Mouse (Mus musculus): ENCODE data around the gene Cxcl10. TPM values are rescaled to one million over a fixed set of nuclear protein-coding genes. Genes with fewer than 3 reads are reported as not detected.

Gene Cxcl10
- polyA plus RNA-seq, 1 experiment from 2014 or later: 0.28 TPM

- Histone ChIP-seq H3K27ac (peak within 1 kb of the TSS; percentile 44; the same call in 1 of the 2 replicates), H3K27me3 (no peaks in the 10 kb centered on the region), H3K9me3 (no peaks in the 10 kb centered on the region), H3K4me3 (replicated peaks) (peak within 1 kb of the TSS; percentile 91), H3K4me1 (replicated peaks) (peaks cover 15% of the 10 kb centered on the region), H3K9ac (replicated peaks) (peak within 1 kb of the TSS; percentile 74), H3K36me3 (peaks cover 18% of the 10 kb centered on the region), H3K4me2 (replicated peaks) (peak within 1 kb of the TSS; percentile 84)
- peak; percentile 95 for ATAC-seq
- 3% methylated on average over 41 of the region's 41 CpGs for WGBS
Observed at GRCm38 (mm10) chr5:92309681-92310511, 38.8 kb downstream of the Cxcl10 start, which contains the start of gene Sdad1. Gene Sdad1 (minus strand): TSS chr5:92310479.

GRCm38 (mm10) chr5:92304291-92304690 lies 44.4 kb downstream of the Cxcl10 start:
- H3K27me3 ChIP-seq: no peaks in the 10 kb centered on the region
- no peak overlapping the region for H3K4me2 ChIP-seq (replicated peaks)
- ATAC-seq: no peak
- no peaks in the 10 kb centered on the region for H3K9me3 ChIP-seq
- no peak overlapping the region for H3K27ac ChIP-seq
- H3K4me1 ChIP-seq (replicated peaks): peaks cover 11% of the 10 kb centered on the region
- H3K4me3 ChIP-seq (replicated peaks): no peak overlapping the region
- WGBS: 88% methylated on average over 3 of the region's 3 CpGs
- H3K9ac ChIP-seq (replicated peaks): no peak overlapping the region
- peaks cover 71% of the 10 kb centered on the region for H3K36me3 ChIP-seq

- H3K27ac ChIP-seq: no peak overlapping the region
- no peak for ATAC-seq
- peaks cover 88% of the 10 kb centered on the region for H3K36me3 ChIP-seq
- H3K27me3 ChIP-seq: no peaks in the 10 kb centered on the region
- no peaks in the 10 kb centered on the region for H3K4me1 ChIP-seq (replicated peaks)
- no peak overlapping the region for H3K4me3 ChIP-seq (replicated peaks)
- WGBS: 95% methylated on average over 13 of the region's 13 CpGs
- H3K9me3 ChIP-seq: no peaks in the 10 kb centered on the region
- H3K9ac ChIP-seq (replicated peaks): no peak overlapping the region
- no peak overlapping the region for H3K4me2 ChIP-seq (replicated peaks)
Observed at GRCm38 (mm10) chr5:92302149-92302840, 46.4 kb downstream of the Cxcl10 start.

Other genes starting within 250 kb of the Cxcl10 start
- gene Uso1, start 211.0 kb downstream of the Cxcl10 start, polyA plus RNA-seq (2015; fragmentation: Nextera tagmentation; extraction: Ambion mirVana): 50.2 and 50.3 TPM in 2 replicates
- not detected in 2 replicates for gene U90926, start 133.5 kb downstream of the Cxcl10 start, polyA plus RNA-seq (2015; fragmentation: Nextera tagmentation; extraction: Ambion mirVana)
- gene Ppef2, start 92.6 kb downstream of the Cxcl10 start, polyA plus RNA-seq (2015; fragmentation: Nextera tagmentation; extraction: Ambion mirVana): 0.38 and 0.48 TPM in 2 replicates
- 9.1 and 10.4 TPM in 2 replicates for gene Naaa, start 70.7 kb downstream of the Cxcl10 start, polyA plus RNA-seq (2015; fragmentation: Nextera tagmentation; extraction: Ambion mirVana)
- 32.6 and 34.2 TPM in 2 replicates for gene Sdad1, start 38.4 kb downstream of the Cxcl10 start, polyA plus RNA-seq (2015; fragmentation: Nextera tagmentation; extraction: Ambion mirVana)
- gene Cxcl9, start 20.8 kb downstream of the Cxcl10 start, polyA plus RNA-seq (2015; fragmentation: Nextera tagmentation; extraction: Ambion mirVana): not detected in 2 replicates
- 2.9 and 5.6 TPM in 2 replicates for gene Art3, start 17.1 kb downstream of the Cxcl10 start, polyA plus RNA-seq (2015; fragmentation: Nextera tagmentation; extraction: Ambion mirVana)
- gene Nup54, start 86.3 kb upstream of the Cxcl10 start, polyA plus RNA-seq (2015; fragmentation: Nextera tagmentation; extraction: Ambion mirVana): 53.7 and 58.5 TPM in 2 replicates
- gene Scarb2, start 157.9 kb upstream of the Cxcl10 start, polyA plus RNA-seq (2015; fragmentation: Nextera tagmentation; extraction: Ambion mirVana): 21.0 and 21.8 TPM in 2 replicates
- gene Fam47e, start 206.2 kb upstream of the Cxcl10 start, polyA plus RNA-seq (2015; fragmentation: Nextera tagmentation; extraction: Ambion mirVana): not detected in 2 replicates

All from midbrain, embryonic 13.5 days (tissue).